Mouse (Mus musculus) testis, adult 2 months (tissue): Measurements from ENCODE around the gene Emc7.

Experiments
- CTCF ChIP-seq: fragments of 200-500 bp; IDR thresholded peaks from 2 replicates; pipeline ENCODE4 v1.5.1; 2012; ENCODE audit warnings: low read depth, mild to moderate bottlenecking, inconsistent platforms, low read length, moderate library complexity; ENCODE audit not compliant: control insufficient read depth, insufficient read depth, insufficient replicate concordance
- POLR2A ChIP-seq: fragments of 200-500 bp; IDR thresholded peaks from 2 replicates; pipeline ENCODE4 v1.6.1; 2012; ENCODE audit warnings: low read depth, mild to moderate bottlenecking, inconsistent platforms, low read length, moderate library complexity; ENCODE audit not compliant: control insufficient read depth

- TF ChIP-seq CTCF (no peak), POLR2A (no peak)
Measured at GRCm38 (mm10) chr2:112470961-112471381, 16.2 kb downstream of the Emc7 start.
